Mouse (Mus musculus) MEL (cell line): ENCODE results near the gene Atp8a2. TPM values are rescaled to one million over a fixed set of nuclear protein-coding genes. Genes with fewer than 3 reads are reported as not detected.

Experiments
- DNase-seq: peaks from one replicate; pipeline ENCODE4 v3.0.0; 2011; ENCODE audit warnings: low read depth, low spot score
- H3K27ac ChIP-seq: 2 replicates; pipeline ENCODE4 v1.5.1; 2012; ENCODE audit warnings: low read depth, mild to moderate bottlenecking, control low read depth, low read length, moderate library complexity; ENCODE audit not compliant: control insufficient read depth
- H3K27me3 ChIP-seq, 2 experiments: fragments of 150-350 bp in 1 of 2; sonication (generic) in 1 of 2; 2 replicates each; pipeline ENCODE4 v1.6.1; 2012; ENCODE audit warnings: low read length in 2 of 2, mild to moderate bottlenecking in 2 of 2, improper control_type of control experiment in 1 of 2, moderate library complexity in 1 of 2; ENCODE audit not compliant: insufficient read depth in 2 of 2, control insufficient read depth in 1 of 2
- H3K36me3 ChIP-seq, 2 experiments: 2 replicates each; pipeline ENCODE4 v1.6.1; 2012 to 2014; ENCODE audit warnings: low read length in 2 of 2, improper control_type of control experiment in 1 of 2, inconsistent platforms in 1 of 2, mild to moderate bottlenecking in 1 of 2; ENCODE audit not compliant: insufficient read depth in 2 of 2, control insufficient read depth in 1 of 2
- H3K4me1 ChIP-seq, 2 experiments: fragments of 150-350 bp in 1 of 2; sonication (generic) in 1 of 2; 2 replicates each; pipeline ENCODE4 v1.6.1; 2012; ENCODE audit warnings: low read length in 2 of 2, improper control_type of control experiment in 1 of 2, mild to moderate bottlenecking in 1 of 2; ENCODE audit not compliant: insufficient read depth in 2 of 2, control insufficient read depth in 1 of 2
- H3K4me3 ChIP-seq, 2 experiments: fragments of 150-350 bp in 1 of 2; sonication (generic) in 1 of 2; 2 replicates each; pipeline ENCODE4 v1.5.1; 2012; ENCODE audit warnings: low read depth in 2 of 2, low read length in 2 of 2, mild to moderate bottlenecking in 2 of 2, moderate library complexity in 2 of 2, control low read depth in 1 of 2, improper control_type of control experiment in 1 of 2; ENCODE audit not compliant: control insufficient read depth in 1 of 2, insufficient read depth in 1 of 2
- H3K79me2 ChIP-seq: 2 replicates; pipeline ENCODE4 v1.6.1; 2012; ENCODE audit warnings: mild to moderate bottlenecking, low read length, moderate library complexity; ENCODE audit not compliant: control insufficient read depth, poor library complexity, insufficient read depth
- H3K9ac ChIP-seq: 2 replicates; pipeline ENCODE4 v1.6.1; 2012; ENCODE audit warnings: low read depth, mild to moderate bottlenecking, control low read depth, low read length, moderate library complexity; ENCODE audit not compliant: control insufficient read depth, poor library complexity, severe bottlenecking
- H3K9me3 ChIP-seq: fragments of 150-350 bp; sonication (generic); replicated peaks from 2 replicates; pipeline ENCODE4 v1.6.1; 2012; ENCODE audit warnings: mild to moderate bottlenecking, low read length, improper control_type of control experiment, moderate library complexity; ENCODE audit not compliant: insufficient read depth
- CTCF ChIP-seq, 3 experiments: IDR thresholded peaks in 2 of 3; conservative IDR thresholded peaks in 1 of 3; 2 replicates each; pipeline ENCODE4 v1.5.1; 2011 to 2012; ENCODE audit warnings: low read length in 3 of 3, low read depth in 2 of 3, mild to moderate bottlenecking in 2 of 3, improper control_type of control experiment in 1 of 3, inconsistent platforms in 1 of 3, mixed read lengths in 1 of 3, moderate library complexity in 1 of 3; ENCODE audit not compliant: control insufficient read depth in 1 of 3, insufficient read depth in 1 of 3, poor library complexity in 1 of 3, severe bottlenecking in 1 of 3
- E2F4 ChIP-seq: IDR thresholded peaks from 2 replicates; pipeline ENCODE4 v1.6.1; 2011; ENCODE audit warnings: low read depth, low read length, improper control_type of control experiment, borderline replicate concordance
- EP300 ChIP-seq, 2 experiments: IDR thresholded peaks; 2 replicates each; pipeline ENCODE4 v1.6.1; 2011; ENCODE audit warnings: improper control_type of control experiment in 2 of 2, low read length in 2 of 2, low read depth in 1 of 2, mild to moderate bottlenecking in 1 of 2
- ETS1 ChIP-seq: IDR thresholded peaks from 2 replicates; pipeline ENCODE4 v1.6.1; 2012; ENCODE audit warnings: low read depth, mild to moderate bottlenecking, inconsistent platforms, low read length, improper control_type of control experiment, moderate library complexity
- GABPA ChIP-seq: IDR thresholded peaks from 2 replicates; pipeline ENCODE4 v1.6.1; 2012; ENCODE audit warnings: low read depth, mild to moderate bottlenecking, inconsistent platforms, low read length, improper control_type of control experiment, moderate library complexity
- MYC ChIP-seq: IDR thresholded peaks from 2 replicates; pipeline ENCODE4 v1.6.1; 2011; ENCODE audit warnings: low read depth, mild to moderate bottlenecking, low read length, improper control_type of control experiment, moderate library complexity
- NELFE ChIP-seq: IDR thresholded peaks from 2 replicates; pipeline ENCODE4 v1.6.1; 2011; ENCODE audit warnings: low read depth, low read length, improper control_type of control experiment
- POLR2A ChIP-seq, 2 experiments: IDR thresholded peaks; 2 replicates each; pipeline ENCODE4 v1.6.1; 2011 to 2012; ENCODE audit warnings: low read length in 2 of 2, mild to moderate bottlenecking in 2 of 2, control low read depth in 1 of 2, improper control_type of control experiment in 1 of 2, low read depth in 1 of 2, moderate library complexity in 1 of 2; ENCODE audit not compliant: control insufficient read depth in 1 of 2, insufficient read depth in 1 of 2, poor library complexity in 1 of 2
- POLR2AphosphoS2 ChIP-seq: IDR thresholded peaks from 2 replicates; pipeline ENCODE4 v1.6.1; 2011; ENCODE audit warnings: low read length, improper control_type of control experiment
- POLR2AphosphoS5 ChIP-seq: IDR thresholded peaks from 2 replicates; pipeline ENCODE4 v1.6.1; 2012; ENCODE audit warnings: low read depth, borderline replicate concordance, mild to moderate bottlenecking, inconsistent platforms, low read length, moderate library complexity, mixed read lengths
- RAD21 ChIP-seq: IDR thresholded peaks from 2 replicates; pipeline ENCODE4 v1.6.1; 2011; ENCODE audit warnings: mild to moderate bottlenecking, low read depth, low read length, improper control_type of control experiment
- RCOR1 ChIP-seq: IDR thresholded peaks from 2 replicates; pipeline ENCODE4 v1.6.1; 2012; ENCODE audit warnings: low read depth, mild to moderate bottlenecking, inconsistent platforms, low read length, improper control_type of control experiment
- TAL1 ChIP-seq: IDR thresholded peaks from 2 replicates; pipeline ENCODE4 v1.6.1; 2012; ENCODE audit warnings: mild to moderate bottlenecking, inconsistent platforms, low read length, moderate library complexity, mixed read lengths
- UBTF ChIP-seq: IDR thresholded peaks from 2 replicates; pipeline ENCODE4 v1.6.1; 2012; ENCODE audit warnings: low read depth, mild to moderate bottlenecking, inconsistent platforms, low read length, improper control_type of control experiment, moderate library complexity, borderline replicate concordance; ENCODE audit not compliant: insufficient read depth
- polyA plus RNA-seq, 2 experiments: library from polyadenylated mRNA; stranded (reverse) in 1 of 2; unstranded in 1 of 2; fragments of >175 nt in 1 of 2; fragments of >200 nt in 1 of 2; gene quantifications; 2 replicates each; pipeline versions ENCODE4 v1.2.1 to v1.2.4; 2012; ENCODE audit warnings: low replicate concordance in 2 of 2, low read depth in 1 of 2; ENCODE audit not compliant: insufficient read length in 2 of 2, insufficient read depth in 1 of 2, missing spikeins in 1 of 2
- total RNA-seq: library from RNA; depleted of rRNA; stranded (reverse); fragments of 300-350 nt; gene quantifications from 2 replicates; pipeline ENCODE4 v1.2.3, GENCODE M21; 2012

Atp8a2 gene
- total and polyA plus RNA-seq, 3 experiments: 0.29 to 0.39 TPM; not detected in 1

- no peaks in the 10 kb centered on the region for H3K9me3 ChIP-seq
- no peak overlapping the region for H3K9ac ChIP-seq
- H3K36me3 ChIP-seq: no peaks in the 10 kb centered on the region
- H3K27me3 ChIP-seq: no peaks in the 10 kb centered on the region
- TF ChIP-seq POLR2AphosphoS2 (no peak), ETS1 (no peak), CTCF (IDR thresholded peaks at IDR 0.05 in 2 of 3, conservative IDR thresholded peaks at IDR 0.05 in 1 of 3; ENCODE audit: control insufficient read depth in 1 of 3, insufficient read depth in 1 of 3, low read depth in 2 of 3, low read length in 3 of 3, poor library complexity in 1 of 3, severe bottlenecking in 1 of 3) (no peak), UBTF (no peak)
- TF ChIP-seq, all 39 proteins: peak for 0
- Histone ChIP-seq H3K79me2 (no peaks in the 10 kb centered on the region), H3K4me3 (no peak overlapping the region), H3K27ac (no peak overlapping the region), H3K4me1 (no peaks in the 10 kb centered on the region)
- DNase-seq: no peak
These were observed 521.6 kb downstream of the Atp8a2 start for GRCm38 (mm10) chr14:59675330-59675729.

GRCm38 (mm10) chr14:59674556-59674955, 522.4 kb downstream of the Atp8a2 start:
- no peak for DNase-seq
- no peak overlapping the region for H3K4me3 ChIP-seq
- no peaks in the 10 kb centered on the region for H3K36me3 ChIP-seq
- no peaks in the 10 kb centered on the region for H3K4me1 ChIP-seq
- H3K9ac ChIP-seq: no peak overlapping the region
- H3K27ac ChIP-seq: no peak overlapping the region
- H3K9me3 ChIP-seq: no peaks in the 10 kb centered on the region
- TF ChIP-seq RCOR1 (no peak), EP300 (IDR thresholded peaks at IDR 0.05; ENCODE audit: low read depth in 1 of 2, low read length in 2 of 2) (no peak), E2F4 (no peak), NELFE (no peak)
- no peaks in the 10 kb centered on the region for H3K79me2 ChIP-seq
- H3K27me3 ChIP-seq: no peaks in the 10 kb centered on the region

- H3K79me2 ChIP-seq: no peaks in the 10 kb centered on the region
- no peak overlapping the region for H3K4me3 ChIP-seq
- no peak for TF ChIP-seq POLR2AphosphoS5
- no peak for TF ChIP-seq TAL1
- TF ChIP-seq MYC: no peak
- no peak for TF ChIP-seq POLR2A (IDR thresholded peaks at IDR 0.05; ENCODE audit: control insufficient read depth in 1 of 2, insufficient read depth in 1 of 2, low read depth in 1 of 2, low read length in 2 of 2, poor library complexity in 1 of 2)
- TF ChIP-seq GABPA: no peak
- no peak for TF ChIP-seq RAD21
- no peak overlapping the region for H3K9ac ChIP-seq
- no peak overlapping the region for H3K27ac ChIP-seq
- H3K36me3 ChIP-seq: no peaks in the 10 kb centered on the region
- DNase-seq: no peak
- no peaks in the 10 kb centered on the region for H3K27me3 ChIP-seq
- H3K4me1 ChIP-seq: no peaks in the 10 kb centered on the region
- H3K9me3 ChIP-seq: no peaks in the 10 kb centered on the region
These were observed 524.0 kb downstream of the Atp8a2 start for GRCm38 (mm10) chr14:59672893-59673515.
